Mouse (Mus musculus) spleen, postnatal 36 days (tissue): ENCODE results near the gene Psmd12.
A peak's percentile ranks its signal among the peaks of the same experiment; 100 is the strongest.

ENCODE experiments used
- DNase-seq, 2 experiments: peaks; one replicate each; pipeline ENCODE4 v3.0.0; 2022; ENCODE audit warnings: low spot score in 2 of 2, mixed read lengths in 1 of 2

The Psmd12 gene

DNA sequence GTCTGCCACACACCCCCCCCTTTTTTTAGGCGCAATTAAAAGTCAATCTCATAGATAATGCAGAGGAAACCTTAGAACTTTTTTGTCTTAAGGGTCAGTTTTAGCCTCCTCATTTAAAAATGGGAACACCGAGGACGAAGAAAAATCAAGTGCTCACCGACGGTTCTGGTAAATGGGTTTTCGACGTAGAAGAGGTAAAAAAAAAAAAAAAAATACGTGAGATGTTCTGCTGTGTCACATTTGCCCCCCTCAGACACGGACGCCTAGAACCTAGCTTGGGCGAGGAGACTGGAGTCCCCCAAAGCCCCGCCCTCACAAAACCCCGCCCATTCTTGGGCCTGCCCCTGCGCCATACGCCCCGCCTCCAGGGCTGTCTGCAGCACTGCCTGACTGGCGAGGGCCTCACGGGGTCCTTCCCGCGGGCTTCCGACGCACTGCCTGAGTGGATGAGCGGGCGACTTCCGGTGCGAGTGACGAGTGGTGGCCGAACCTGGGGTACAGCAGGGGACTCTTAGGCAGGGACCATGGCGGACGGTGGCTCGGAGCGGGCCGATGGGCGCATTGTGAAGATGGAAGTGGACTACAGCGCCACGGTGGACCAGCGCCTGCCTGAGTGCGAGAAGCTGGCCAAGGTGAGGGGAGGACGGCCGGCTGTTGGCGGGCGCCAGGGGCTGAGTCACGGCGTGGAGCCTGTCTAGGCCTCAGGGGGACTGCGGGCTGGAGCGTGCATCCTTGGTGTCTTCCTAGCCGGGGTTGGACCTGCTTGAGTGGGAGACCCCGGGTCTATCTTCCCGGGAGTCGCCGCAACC lies at the start of gene Psmd12:
TSS of gene Psmd12 (plus strand) at position 432 of the 809 bp plus-strand sequence.
- DNase-seq = peak; percentile 93 to 95

- no peak for DNase-seq
Observed at GRCm38 (mm10) chr11:107431197-107431965, 47.9 kb upstream of the Psmd12 start.

GRCm38 (mm10) chr11:107435776-107436449 lies 43.4 kb upstream of the Psmd12 start:
- DNase-seq = no peak

GRCm38 (mm10) chr11:107437723-107438122 lies 41.6 kb upstream of the Psmd12 start:
- no peak for DNase-seq

- DNase-seq = no peak
Observed at GRCm38 (mm10) chr11:107438140-107438539, 41.1 kb upstream of the Psmd12 start.

GRCm38 (mm10) chr11:107441050-107441449 lies 38.2 kb upstream of the Psmd12 start:
- DNase-seq = peak; percentile 39 to 46

GRCm38 (mm10) chr11:107443121-107444095 lies 35.9 kb upstream of the Psmd12 start:
- peak; percentile 62 for DNase-seq

DNA sequence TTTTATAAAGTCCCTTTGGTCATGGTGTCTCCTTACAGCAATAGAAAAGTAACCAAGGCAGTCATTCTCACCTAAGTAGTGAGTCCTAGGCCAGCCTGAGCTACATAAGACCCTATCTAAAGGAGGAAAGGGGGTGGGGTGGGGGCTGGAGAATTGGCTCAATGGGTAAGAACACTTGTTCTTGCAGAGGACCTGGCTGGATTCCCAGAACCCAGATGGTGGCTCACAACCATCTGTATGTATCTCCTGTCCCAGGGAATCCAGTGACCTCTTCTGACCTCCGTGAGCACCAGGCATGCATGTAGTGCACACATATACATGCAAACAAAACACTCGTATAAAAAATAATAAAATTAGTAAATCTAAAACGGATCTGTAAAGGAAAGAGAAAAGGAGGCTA lies 33.6 kb upstream of the Psmd12 start:
- no peak for DNase-seq

GRCm38 (mm10) chr11:107446650-107447049 lies 32.6 kb upstream of the Psmd12 start:
- DNase-seq = no peak

GRCm38 (mm10) chr11:107447349-107447748 lies 31.9 kb upstream of the Psmd12 start:
- peak; percentile 70 to 80 for DNase-seq

- no peak for DNase-seq
Observed at GRCm38 (mm10) chr11:107447915-107448314, 31.4 kb upstream of the Psmd12 start.

DNA sequence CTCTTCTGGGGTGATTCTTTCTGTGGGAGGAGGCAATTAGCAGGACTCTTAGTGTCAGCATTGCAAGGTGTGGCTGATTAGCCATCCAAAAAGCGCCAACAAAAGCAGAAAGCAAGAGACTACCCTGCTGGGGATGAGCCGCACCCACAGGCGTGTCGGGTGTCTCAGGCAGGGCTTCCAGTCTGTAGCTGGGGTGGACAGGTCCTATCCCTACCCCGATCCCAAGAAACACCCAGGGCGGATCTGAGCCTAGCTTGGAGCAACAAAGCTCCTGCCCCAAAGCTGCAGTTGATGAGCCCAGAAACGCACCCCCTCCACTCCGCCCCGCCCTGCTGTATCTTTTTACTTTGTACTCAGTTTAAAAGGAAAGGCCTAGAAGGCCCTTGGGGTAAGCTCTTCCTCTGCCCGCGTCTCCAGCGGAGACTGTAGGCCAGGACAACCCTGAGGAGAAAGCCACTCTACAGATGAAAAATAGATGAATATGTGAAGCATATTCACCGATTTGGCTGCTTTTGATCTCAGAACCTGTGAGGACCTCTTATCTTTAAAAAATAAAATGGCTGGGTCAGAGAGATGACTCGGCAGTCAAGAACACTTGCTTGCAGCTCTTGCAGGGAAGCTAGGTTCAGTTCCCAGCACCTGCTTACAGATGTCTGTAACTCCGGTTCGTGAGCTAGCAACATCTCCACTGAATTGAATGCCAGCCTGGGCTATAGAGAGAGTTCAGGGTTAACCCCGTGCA lies 29.9 kb upstream of the Psmd12 start:
- peak; percentile 41 to 59 for DNase-seq

GRCm38 (mm10) chr11:107450097-107450496 lies 29.2 kb upstream of the Psmd12 start:
- DNase-seq = no peak

DNA sequence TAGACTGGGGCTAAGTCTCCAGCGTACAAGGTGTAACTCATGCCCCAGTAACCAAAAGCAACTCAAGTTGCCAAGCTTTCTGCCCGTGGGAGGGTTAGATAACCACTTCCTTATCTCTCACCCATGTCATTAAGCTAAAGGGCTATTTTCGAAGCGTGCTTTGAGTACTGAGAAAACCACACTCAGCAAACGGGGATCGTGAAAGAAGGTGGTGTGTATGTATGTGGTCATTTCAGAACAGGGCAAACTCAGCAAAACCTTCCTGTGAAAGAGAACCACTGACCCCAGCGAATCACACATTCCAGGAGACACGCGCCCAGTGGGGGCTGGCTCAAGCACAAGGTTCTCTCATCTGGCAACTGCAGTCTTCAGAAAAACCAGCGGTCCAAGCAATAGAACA lies 28.2 kb upstream of the Psmd12 start:
- peak; percentile 82 to 89 for DNase-seq

DNA sequence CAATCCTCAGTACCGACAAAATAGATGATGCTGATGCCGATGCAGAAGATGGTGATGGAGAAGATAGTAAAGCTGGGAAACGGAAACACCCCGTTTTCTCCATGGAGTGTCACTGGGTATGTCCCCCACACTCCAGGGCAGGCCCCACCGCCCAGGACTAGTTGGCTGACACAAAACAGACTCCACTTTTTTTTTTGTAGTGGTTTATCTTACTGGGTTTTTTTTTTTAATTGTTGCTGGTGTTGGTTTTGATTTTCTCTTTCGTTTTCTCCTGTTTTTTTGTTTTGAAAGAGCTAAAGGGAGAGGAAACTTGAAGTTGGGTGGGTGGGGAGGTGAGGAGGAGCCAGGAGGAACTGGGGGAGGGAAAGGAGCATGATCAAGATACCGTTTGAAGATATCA lies 27.2 kb upstream of the Psmd12 start:
- DNase-seq = no peak

- DNase-seq = no peak
Observed at GRCm38 (mm10) chr11:107454546-107455462, 24.5 kb upstream of the Psmd12 start.

GRCm38 (mm10) chr11:107457282-107457681 lies 22.0 kb upstream of the Psmd12 start:
- DNase-seq = no peak

DNA sequence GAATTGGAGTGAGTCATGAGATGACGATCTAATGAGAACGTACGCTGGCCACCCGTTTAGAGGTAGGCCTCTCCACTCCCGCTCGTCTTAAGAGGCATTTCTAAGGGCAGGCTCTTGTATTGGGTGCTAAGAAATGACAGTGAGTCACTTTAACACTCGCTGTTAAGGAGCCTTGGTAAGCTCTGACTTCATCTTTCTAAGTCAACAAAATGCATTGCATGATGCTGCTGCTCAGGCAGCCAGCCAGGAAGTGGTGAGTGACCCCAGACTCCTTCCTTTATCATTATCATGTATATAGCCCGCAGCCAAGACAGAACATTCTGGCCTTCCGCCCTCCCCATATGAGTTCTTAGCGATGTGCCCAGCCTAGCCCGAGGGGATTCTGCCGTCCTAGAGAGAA lies 21.0 kb upstream of the Psmd12 start:
- DNase-seq = no peak

DNA sequence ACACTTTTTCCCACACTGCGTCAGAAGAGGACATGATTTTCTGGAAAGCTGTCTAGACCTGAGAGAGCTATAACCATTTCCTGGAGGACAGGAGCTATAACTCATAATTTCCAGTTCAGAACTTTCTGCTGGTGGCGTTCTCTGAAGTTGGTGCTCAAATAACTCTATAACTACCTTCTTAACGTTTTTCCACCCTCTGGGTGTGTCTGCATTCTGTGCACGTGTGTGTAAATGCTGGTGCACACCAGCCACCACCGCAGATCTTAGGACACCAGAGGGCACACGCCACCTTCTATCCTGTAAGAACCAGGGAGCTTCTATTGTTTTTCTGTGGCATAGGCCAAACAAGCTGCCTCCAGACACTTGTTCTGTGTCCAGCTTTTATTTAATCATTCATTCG lies 20.3 kb upstream of the Psmd12 start:
- no peak for DNase-seq
